In genomic region chr15:85660528-85661392, GRCm38 (mm10) we compare ENCODE assay signal across 10 mouse cellular contexts.
DNase-seq lines count a peak whose midpoint lies in the region; ATAC-seq and TF ChIP-seq lines count a peak whose summit lies in the region.
"Had no signal": no experiment of that assay in that cellular context is flagged by ENCODE, and none has a peak within 500 bp of the region (broad histone marks: within the 10 kb centered on the region; RNA-seq: fewer than 3 reads in every experiment).

No protein-coding gene starts in this region.

- H3K79me2 ChIP-seq in myocyte (ENCODE audit: control insufficient read depth, insufficient read depth): peaks cover 100% of the 10 kb centered on the region

- peaks cover 53% of the 10 kb centered on the region for H3K27me3 ChIP-seq in heart, embryonic 11.5 days (ENCODE audit: control insufficient read depth, insufficient read depth, low read length)
- H3K27me3 ChIP-seq in myocyte (ENCODE audit: control insufficient read depth, insufficient read depth, insufficient read length): no peaks in the 10 kb centered on the region

- H3K4me1 ChIP-seq in heart, embryonic 11.5 days (ENCODE audit: control insufficient read depth, insufficient read depth, low read length): peaks cover 2% of the 10 kb centered on the region; the same call in 1 of the 2 replicates

- no peak for TF ChIP-seq POLR2A in myocyte (IDR thresholded peaks at IDR 0.05; ENCODE audit: insufficient read length, low read depth)

- H3K9me3 ChIP-seq in heart, embryonic 11.5 days (replicated peaks; ENCODE audit: control insufficient read depth, low read length): no peaks in the 10 kb centered on the region
- H3K9me3 ChIP-seq: G1E had no signal

- ATAC-seq in heart, embryonic 11.5 days (replicated peaks; ENCODE audit: insufficient number of reproducible peaks, low FRiP score, low TSS enrichment): no peak

- no peak for DNase-seq in heart, postnatal 10 days
- DNase-seq in embryo, embryonic 10.5 days (ENCODE audit: low spot score): peak; percentile 82
- peak; percentile 53 for DNase-seq in kidney, postnatal 10 days
- DNase-seq in right cerebral cortex, postnatal 4 days: no peak
- no peak for DNase-seq in spleen, postnatal 4 days (ENCODE audit: low spot score in 2 of 2)
- no peak for DNase-seq in MN1 (ENCODE audit: low spot score)
- DNase-seq: thymus, adult 18-20 months had no signal

- H3ac ChIP-seq in myocyte (ENCODE audit: control insufficient read depth, insufficient read length): no peak overlapping the region

- H3K9ac ChIP-seq in heart, embryonic 11.5 days (ENCODE audit: low read depth, low read length): peak overlapping the region; percentile 46

- intact Hi-C loops in heart, postnatal 10 days (cut with DNase I): no loop called here

- H3K4me2 ChIP-seq in heart, embryonic 11.5 days: peak overlapping the region; percentile 42
- H3K4me2 ChIP-seq in myocyte (ENCODE audit: low read depth): peak overlapping the region; percentile 91

- H3K27ac ChIP-seq in heart, embryonic 11.5 days (ENCODE audit: low read depth, low read length): no peak overlapping the region

- 15% methylated on average over 45 of the region's 45 CpGs for WGBS in heart, embryonic 11.5 days (ENCODE audit: insufficient replicate concordance)

- no peaks in the 10 kb centered on the region for H3K36me3 ChIP-seq in heart, embryonic 11.5 days (ENCODE audit: control insufficient read depth, insufficient read depth, low read length)
- no peaks in the 10 kb centered on the region for H3K36me3 ChIP-seq in myocyte (ENCODE audit: control insufficient read depth, insufficient read depth)

- H3K4me3 ChIP-seq in heart, embryonic 11.5 days (ENCODE audit: low read depth, low read length): peak overlapping the region; percentile 16; the same call in 1 of the 2 replicates
- no peak overlapping the region for H3K4me3 ChIP-seq in myocyte

TF ChIP-seq in myocyte, 11 proteins besides CTCF, POLR2A, EP300 and RAD21:
- TF ChIP-seq TCF12 (IDR thresholded peaks at IDR 0.05; ENCODE audit: insufficient read depth, poor library complexity, severe bottlenecking) (no peak), SRF (IDR thresholded peaks at IDR 0.05; ENCODE audit: control insufficient read depth, insufficient read length, low read depth) (no peak), MYOG (IDR thresholded peaks at IDR 0.05; ENCODE audit: control insufficient read depth in 1 of 3, insufficient read depth in 1 of 3, insufficient read length in 2 of 3, low read depth in 2 of 3) (no peak), E2F4 (IDR thresholded peaks at IDR 0.05; ENCODE audit: insufficient read depth) (no peak), CEBPB (IDR thresholded peaks at IDR 0.05; ENCODE audit: insufficient read depth, poor library complexity, severe bottlenecking) (no peak), USF1 (IDR thresholded peaks at IDR 0.05; ENCODE audit: low read depth) (no peak), REST (IDR thresholded peaks at IDR 0.05; ENCODE audit: insufficient read depth, insufficient read length) (no peak), POLR2AphosphoS2 (IDR thresholded peaks at IDR 0.05; ENCODE audit: insufficient read length, low read depth) (no peak), MAX (IDR thresholded peaks at IDR 0.05; ENCODE audit: low read depth) (no peak), MYOD1 (IDR thresholded peaks at IDR 0.05; ENCODE audit: control insufficient read depth in 1 of 3, insufficient read length in 2 of 3, low read depth in 2 of 3) (no peak), TCF3 (IDR thresholded peaks at IDR 0.05; ENCODE audit: insufficient read length, low read depth) (no peak)
TF ChIP-seq in myocyte: peak in this region for 0.

Comparison
In these comparisons a context has a peak if more than half of its experiments do, and no peak if none do; other contexts are left out.
1. DNase-seq: peak in embryo, embryonic 10.5 days (single experiment) and kidney, postnatal 10 days (single experiment); none in heart, postnatal 10 days (0 of 2), right cerebral cortex, postnatal 4 days (single experiment), spleen, postnatal 4 days (0 of 2) and MN1 (single experiment).